Mouse (Mus musculus) intestine, embryonic 15.5 days (tissue): ENCODE results near the gene Ctf2. TPM values are rescaled to one million over a fixed set of nuclear protein-coding genes. Genes with fewer than 3 reads are reported as not detected.
A peak's percentile ranks its signal among the peaks of the same experiment; 100 is the strongest.

Experiments used
- ATAC-seq: fragments of 200-750 bp; cut with Nextera tagmentation; 2 replicates; pipeline ENCODE4 v1.8.0; 2017; ENCODE audit warnings: moderate TSS enrichment, moderate library complexity
- H3K27ac ChIP-seq: fragments of 300-500 bp; sonication (generic); 2 replicates; pipeline ENCODE4 v1.5.1; 2015; ENCODE audit warnings: mild to moderate bottlenecking, inconsistent platforms
- H3K27me3 ChIP-seq: fragments of 300-500 bp; sonication (generic); replicated peaks from 2 replicates; pipeline ENCODE4 v1.6.1; 2015; ENCODE audit warnings: inconsistent platforms
- H3K36me3 ChIP-seq: fragments of 300-500 bp; sonication (generic); 2 replicates; pipeline ENCODE4 v1.6.1; 2015; ENCODE audit warnings: inconsistent platforms
- H3K4me1 ChIP-seq: fragments of 300-500 bp; sonication (generic); replicated peaks from 2 replicates; pipeline ENCODE4 v1.6.1; 2015; ENCODE audit warnings: inconsistent platforms
- H3K4me2 ChIP-seq: fragments of 300-500 bp; sonication (generic); replicated peaks from 2 replicates; pipeline ENCODE4 v1.6.1; 2015; ENCODE audit warnings: mild to moderate bottlenecking, inconsistent platforms
- H3K4me3 ChIP-seq: fragments of 300-500 bp; sonication (generic); replicated peaks from 2 replicates; pipeline ENCODE4 v1.5.1; 2015; ENCODE audit warnings: inconsistent platforms
- H3K9ac ChIP-seq: fragments of 300-500 bp; sonication (generic); 2 replicates; pipeline ENCODE4 v1.6.1; 2015; ENCODE audit warnings: inconsistent platforms
- H3K9me3 ChIP-seq: fragments of 300-500 bp; sonication (generic); 2 replicates; pipeline ENCODE4 v1.6.1; 2016; ENCODE audit warnings: inconsistent platforms
- WGBS: fragments of 180-500 bp; shearing (Covaris S2); methylation state at CpG from one replicate; pipeline ENCODE4 v1.1.7; 2015; 5-methylcytosine and 5-hydroxymethylcytosine counted together
- polyA plus RNA-seq: library from polyadenylated mRNA; unstranded; fragments of >200 nt; fragmentation: Nextera tagmentation; extraction: Ambion mirVana; gene quantifications from 2 replicates; pipeline ENCODE4 v1.2.1, GENCODE M21; 2015

Gene Ctf2
- polyA plus RNA-seq, 1 experiment from 2014 or later, result 0.29 TPM

GRCm38 (mm10) chr7:127689626-127690280 lies 42.2 kb downstream of the Ctf2 start:
- Histone ChIP-seq H3K4me3 (no peak overlapping the region), H3K4me2 (no peak overlapping the region), H3K9me3 (no peaks in the 10 kb centered on the region), H3K36me3 (no peaks in the 10 kb centered on the region), H3K27me3 (no peaks in the 10 kb centered on the region), H3K27ac (no peak overlapping the region), H3K9ac (no peak overlapping the region), H3K4me1 (peaks cover 22% of the 10 kb centered on the region)
- WGBS, result 75% methylated on average over 9 of the region's 9 CpGs
- no peak for ATAC-seq

GRCm38 (mm10) chr7:127688935-127689334 lies 43.0 kb downstream of the Ctf2 start:
- no peaks in the 10 kb centered on the region for H3K27me3 ChIP-seq
- H3K4me3 ChIP-seq, result no peak overlapping the region
- no peak overlapping the region for H3K9ac ChIP-seq
- H3K27ac ChIP-seq, result no peak overlapping the region
- no peak overlapping the region for H3K4me2 ChIP-seq
- 82% methylated on average over 7 of the region's 7 CpGs for WGBS
- H3K4me1 ChIP-seq, result peaks cover 22% of the 10 kb centered on the region
- H3K36me3 ChIP-seq, result no peaks in the 10 kb centered on the region
- H3K9me3 ChIP-seq, result no peaks in the 10 kb centered on the region
- no peak for ATAC-seq

- Histone ChIP-seq H3K27me3 (no peaks in the 10 kb centered on the region), H3K9ac (no peak overlapping the region), H3K27ac (no peak overlapping the region), H3K36me3 (no peaks in the 10 kb centered on the region), H3K4me1 (peaks cover 22% of the 10 kb centered on the region), H3K4me3 (no peak overlapping the region), H3K4me2 (0 out of 2 replicates have a peak overlapping the region, but pooled peaks have one; percentile 1), H3K9me3 (no peaks in the 10 kb centered on the region)
- WGBS, result 67% methylated on average over 11 of the region's 11 CpGs
- peak; percentile 63 for ATAC-seq
Measured at GRCm38 (mm10) chr7:127686740-127687449, 45.1 kb downstream of the Ctf2 start.

GRCm38 (mm10) chr7:127685304-127686018 lies 46.5 kb downstream of the Ctf2 start:
- Histone ChIP-seq H3K9ac (no peak overlapping the region), H3K27me3 (no peaks in the 10 kb centered on the region), H3K4me1 (peaks cover 12% of the 10 kb centered on the region), H3K9me3 (no peaks in the 10 kb centered on the region), H3K4me2 (no peak overlapping the region), H3K36me3 (no peaks in the 10 kb centered on the region), H3K27ac (peak overlapping the region; percentile 56; the same call in 1 of the 2 replicates), H3K4me3 (no peak overlapping the region)
- 0 out of 2 replicates have a peak, but pooled peaks have one; percentile 34 for ATAC-seq
- 58% methylated on average over 14 of the region's 14 CpGs for WGBS

GRCm38 (mm10) chr7:127681888-127682553 lies 49.9 kb downstream of the Ctf2 start:
- ATAC-seq, result no peak
- Histone ChIP-seq H3K36me3 (no peaks in the 10 kb centered on the region), H3K4me1 (peaks cover 12% of the 10 kb centered on the region), H3K4me3 (no peak overlapping the region), H3K4me2 (no peak overlapping the region), H3K27me3 (no peaks in the 10 kb centered on the region), H3K9me3 (no peaks in the 10 kb centered on the region), H3K27ac (no peak overlapping the region), H3K9ac (no peak overlapping the region)
- WGBS, result 61% methylated on average over 8 of the region's 8 CpGs

- Histone ChIP-seq H3K4me1 (peaks cover 8% of the 10 kb centered on the region), H3K4me2 (no peak overlapping the region), H3K36me3 (no peaks in the 10 kb centered on the region), H3K9ac (no peak overlapping the region), H3K27me3 (no peaks in the 10 kb centered on the region), H3K4me3 (no peak overlapping the region), H3K9me3 (no peaks in the 10 kb centered on the region), H3K27ac (no peak overlapping the region)
- WGBS, result 89% methylated on average over 13 of the region's 13 CpGs
- ATAC-seq, result no peak
Measured at GRCm38 (mm10) chr7:127680541-127680940, 51.4 kb downstream of the Ctf2 start.

GRCm38 (mm10) chr7:127678811-127679210 lies 53.2 kb downstream of the Ctf2 start:
- no peaks in the 10 kb centered on the region for H3K36me3 ChIP-seq
- H3K27me3 ChIP-seq, result no peaks in the 10 kb centered on the region
- no peak overlapping the region for H3K4me2 ChIP-seq
- ATAC-seq, result no peak
- no peaks in the 10 kb centered on the region for H3K4me1 ChIP-seq
- 88% methylated on average over 2 of the region's 2 CpGs for WGBS
- no peak overlapping the region for H3K4me3 ChIP-seq
- no peak overlapping the region for H3K9ac ChIP-seq
- H3K27ac ChIP-seq, result no peak overlapping the region
- no peaks in the 10 kb centered on the region for H3K9me3 ChIP-seq

GRCm38 (mm10) chr7:127677609-127678008 lies 54.4 kb downstream of the Ctf2 start:
- Histone ChIP-seq H3K36me3 (no peaks in the 10 kb centered on the region), H3K4me2 (no peak overlapping the region), H3K9ac (no peak overlapping the region), H3K4me3 (no peak overlapping the region), H3K4me1 (no peaks in the 10 kb centered on the region), H3K27me3 (no peaks in the 10 kb centered on the region), H3K9me3 (no peaks in the 10 kb centered on the region), H3K27ac (no peak overlapping the region)
- WGBS, result 88% methylated on average over 4 of the region's 4 CpGs
- no peak for ATAC-seq

- no peaks in the 10 kb centered on the region for H3K9me3 ChIP-seq
- no peaks in the 10 kb centered on the region for H3K4me1 ChIP-seq
- H3K4me3 ChIP-seq, result no peak overlapping the region
- no peak for ATAC-seq
- H3K36me3 ChIP-seq, result no peaks in the 10 kb centered on the region
- H3K9ac ChIP-seq, result no peak overlapping the region
- no peak overlapping the region for H3K27ac ChIP-seq
- H3K4me2 ChIP-seq, result no peak overlapping the region
- H3K27me3 ChIP-seq, result no peaks in the 10 kb centered on the region
- WGBS, result 71% methylated on average over 6 of the region's 6 CpGs
Measured at GRCm38 (mm10) chr7:127677077-127677476, 54.9 kb downstream of the Ctf2 start.

GRCm38 (mm10) chr7:127675391-127675811 lies 56.6 kb downstream of the Ctf2 start:
- ATAC-seq, result peak; percentile 31; the same call in 1 of the 2 replicates
- H3K27me3 ChIP-seq, result no peaks in the 10 kb centered on the region
- no peak overlapping the region for H3K9ac ChIP-seq
- 73% methylated on average over 9 of the region's 9 CpGs for WGBS
- no peak overlapping the region for H3K27ac ChIP-seq
- H3K4me2 ChIP-seq, result no peak overlapping the region
- H3K36me3 ChIP-seq, result no peaks in the 10 kb centered on the region
- no peaks in the 10 kb centered on the region for H3K4me1 ChIP-seq
- H3K4me3 ChIP-seq, result no peak overlapping the region
- no peaks in the 10 kb centered on the region for H3K9me3 ChIP-seq

- H3K27ac ChIP-seq, result no peak overlapping the region
- no peaks in the 10 kb centered on the region for H3K27me3 ChIP-seq
- WGBS, result 3% methylated on average over 5 of the region's 5 CpGs
- H3K4me3 ChIP-seq, result no peak overlapping the region
- no peaks in the 10 kb centered on the region for H3K9me3 ChIP-seq
- no peak overlapping the region for H3K4me2 ChIP-seq
- H3K36me3 ChIP-seq, result no peaks in the 10 kb centered on the region
- peak; percentile 59 for ATAC-seq
- H3K4me1 ChIP-seq, result no peaks in the 10 kb centered on the region
- H3K9ac ChIP-seq, result no peak overlapping the region
Measured at GRCm38 (mm10) chr7:127674977-127675376, 57.0 kb downstream of the Ctf2 start.

GRCm38 (mm10) chr7:127672776-127673175 lies 59.2 kb downstream of the Ctf2 start:
- Histone ChIP-seq H3K27ac (no peak overlapping the region), H3K9ac (no peak overlapping the region), H3K4me3 (no peak overlapping the region), H3K36me3 (no peaks in the 10 kb centered on the region), H3K27me3 (no peaks in the 10 kb centered on the region), H3K4me2 (no peak overlapping the region), H3K9me3 (no peaks in the 10 kb centered on the region), H3K4me1 (no peaks in the 10 kb centered on the region)
- WGBS, result 67% methylated on average over 4 of the region's 4 CpGs
- no peak for ATAC-seq
